Mouse (Mus musculus) cerebral cortex, adult 2 months (tissue): Measurements from ENCODE around the gene Ftsj3.

ENCODE experiments used
- WGBS: fragments of 180-500 bp; shearing (Covaris S2); methylation state at CpG from one replicate; pipeline ENCODE4 v1.1.7; 2018; 5-methylcytosine and 5-hydroxymethylcytosine counted together

The Ftsj3 gene

GRCm38 (mm10) chr11:106201337-106202122 is 54.3 kb downstream of the Ftsj3 start:
- WGBS = 91% methylated on average over 19 of the region's 19 CpGs

GRCm38 (mm10) chr11:106200756-106201155 is 55.1 kb downstream of the Ftsj3 start:
- WGBS = 73% methylated on average over 6 of the region's 6 CpGs

DNA sequence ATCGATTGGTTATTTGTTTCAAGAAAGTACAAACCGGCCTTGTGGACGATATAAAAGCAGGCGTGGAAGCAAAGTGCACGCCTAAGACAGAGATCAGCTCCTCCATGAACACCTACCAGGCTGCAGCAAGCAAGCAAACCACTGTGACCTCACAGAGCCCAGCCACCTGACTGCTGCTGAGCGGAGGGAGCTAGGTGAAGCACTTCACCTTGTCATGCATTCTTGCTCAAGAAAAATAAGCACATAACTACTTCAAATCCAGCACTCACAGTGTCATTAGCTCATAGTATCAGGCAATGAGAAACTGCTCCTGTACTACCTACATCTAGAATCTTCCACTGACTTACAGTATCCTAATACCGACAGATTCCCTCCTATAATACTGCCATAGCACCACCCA is 55.9 kb downstream of the Ftsj3 start:
- 79% methylated on average over 7 of the region's 7 CpGs for WGBS
